Mouse (Mus musculus): ENCODE measurements at regions not wholly inside any gene's neighbourhood (a gene's known extent, or its start where the extent isn't known, plus 50 kb on each side); places are given as distances from the start of the nearest gene placed in this dataset.

DNA sequence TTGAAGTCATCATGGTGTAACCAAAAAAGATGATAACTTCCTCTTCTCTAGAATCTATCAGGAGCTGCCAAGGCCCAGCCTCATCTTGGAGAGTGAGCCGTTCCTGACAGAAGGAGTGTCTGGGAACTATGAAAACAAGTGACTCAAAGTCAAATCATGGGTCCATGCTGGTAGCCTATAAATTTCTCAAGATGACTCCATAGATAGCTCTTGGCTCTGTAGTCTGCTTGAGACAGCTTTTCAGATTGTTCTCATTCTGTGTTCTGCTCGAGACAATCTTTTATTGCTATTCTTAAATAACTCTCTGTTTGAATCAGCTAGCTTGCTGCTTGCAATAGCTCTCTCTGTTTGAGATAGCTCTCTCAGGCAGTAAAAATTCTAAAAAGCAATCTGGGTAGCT lies 318.9 kb downstream of the Pdzph1 start:
- no peak for TF ChIP-seq CTCF (conservative IDR thresholded peaks at IDR 0.05; ENCODE audit: insufficient read depth, insufficient read length, low read depth, low read length)
- no peak for TF ChIP-seq POLR2A (IDR thresholded peaks at IDR 0.05; ENCODE audit: low read depth, low read length)
